Mouse (Mus musculus): Measurements from ENCODE around the gene Sds.

- TF ChIP-seq CTCF (IDR thresholded peaks at IDR 0.05; ENCODE audit: insufficient read depth, low read length) (no peak), POLR2A (IDR thresholded peaks at IDR 0.05; ENCODE audit: borderline replicate concordance, extremely low read depth, low read depth, low read length) (no peak)
Observed at GRCm38 (mm10) chr5:120438469-120438868, 37.9 kb upstream of the Sds start.

Measured in lung, adult 2 months (tissue).